Mouse (Mus musculus) B cell, adult 2 months (primary cell): Measurements from ENCODE around the gene Dnmt3l.
"Not testable (repeated sequence)": the region's sequence is repeated elsewhere in the genome, so short reads cannot be mapped to it uniquely, and the experiment has no call there.

Source experiments
- DNase-seq, 2 experiments: peaks; one replicate each; pipeline ENCODE4 v3.0.0; 2022

Gene Dnmt3l

GRCm38 (mm10) chr10:78086444-78087061 lies 44.8 kb downstream of the Dnmt3l start:
- DNase-seq, result peak; percentile 75 to 79

DNA sequence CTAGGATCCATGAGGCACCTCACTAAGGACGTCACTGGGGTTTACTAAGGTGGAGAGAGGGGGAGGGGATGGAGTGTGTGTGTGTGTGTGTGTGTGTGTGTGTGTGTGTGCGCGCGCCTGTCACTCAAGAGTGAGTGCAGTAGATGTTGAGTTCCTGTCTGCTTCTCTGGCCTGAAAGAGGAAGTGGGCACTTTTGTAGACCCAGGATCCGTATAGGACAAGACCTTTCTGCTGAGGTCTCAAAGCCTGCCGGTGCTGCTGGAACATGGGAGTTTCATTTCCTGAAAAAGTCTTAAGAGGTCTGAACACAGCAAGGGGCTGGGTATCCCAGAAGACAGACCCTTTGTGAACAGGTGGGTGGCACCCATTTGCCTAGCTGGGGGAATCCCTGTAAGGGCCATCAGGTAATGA lies 45.4 kb downstream of the Dnmt3l start:
- DNase-seq, result peak; percentile 81 to 84

DNA sequence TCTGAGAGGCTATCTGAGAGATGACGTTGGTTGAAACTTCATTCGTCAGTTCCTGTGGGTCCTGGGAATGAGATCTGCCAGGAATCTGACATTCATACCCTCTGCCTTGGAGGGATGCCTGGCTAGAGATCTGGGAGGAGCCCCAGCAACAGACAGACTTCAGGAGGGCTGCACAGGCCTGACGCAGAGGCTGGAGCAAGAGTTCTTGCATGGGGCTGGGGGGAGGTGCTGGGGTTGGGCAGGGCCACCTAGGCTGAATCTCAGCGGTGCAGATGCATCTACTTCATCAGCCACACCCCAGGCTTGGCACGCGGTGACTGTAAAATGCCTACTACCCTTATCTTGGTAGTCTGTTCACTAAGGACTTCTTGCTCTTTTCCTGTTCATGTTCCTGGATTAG lies 48.5 kb downstream of the Dnmt3l start:
- DNase-seq, result peak; percentile 57 to 63

- DNase-seq, result no peak
Measured at GRCm38 (mm10) chr10:78090706-78091491, 49.2 kb downstream of the Dnmt3l start.

DNA sequence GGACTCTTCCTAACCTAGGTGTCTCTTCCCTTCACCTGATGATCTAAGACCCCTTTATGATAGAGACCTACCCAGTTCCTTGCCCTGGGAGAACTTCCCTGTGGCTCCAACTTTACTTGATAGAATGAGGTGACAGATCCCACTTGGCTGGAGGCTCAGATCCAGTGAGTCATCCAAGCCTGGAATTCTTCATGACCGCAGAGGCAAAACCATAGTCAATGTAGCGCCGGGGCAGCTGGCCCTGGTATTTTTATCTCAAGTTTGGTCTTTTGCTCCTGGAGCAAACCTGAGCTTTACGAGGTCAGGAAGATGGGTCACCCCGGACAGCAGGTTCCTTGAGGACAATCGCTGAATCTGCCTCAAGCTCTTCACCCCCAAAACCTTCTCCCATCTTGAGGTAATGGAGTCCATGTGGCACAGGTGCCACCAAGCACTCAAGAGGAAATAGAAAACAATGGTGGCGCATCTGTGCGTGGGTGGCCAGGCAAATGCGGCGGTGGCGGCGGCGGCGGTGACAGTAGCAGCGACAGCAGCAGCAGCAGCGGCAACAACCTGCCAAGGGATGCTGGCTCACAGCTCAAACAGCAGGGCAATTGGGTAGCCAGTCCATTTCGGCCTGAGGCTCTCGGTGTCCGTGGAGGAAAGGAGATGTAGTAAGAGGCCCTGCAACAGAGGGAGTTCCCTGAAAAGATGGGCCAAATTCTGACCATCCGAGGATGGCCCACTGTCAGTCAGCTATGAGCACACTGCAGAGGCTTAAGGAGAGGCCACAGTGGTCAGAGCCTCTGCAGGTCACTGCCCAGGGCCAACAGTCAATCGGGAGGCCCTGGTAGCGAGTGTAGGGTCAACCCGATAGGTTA lies 50.3 kb downstream of the Dnmt3l start:
- peak; percentile 79 to 82 for DNase-seq

- peak; percentile 93 to 97 for DNase-seq
Measured at GRCm38 (mm10) chr10:78092725-78093029, 50.9 kb downstream of the Dnmt3l start.

DNA sequence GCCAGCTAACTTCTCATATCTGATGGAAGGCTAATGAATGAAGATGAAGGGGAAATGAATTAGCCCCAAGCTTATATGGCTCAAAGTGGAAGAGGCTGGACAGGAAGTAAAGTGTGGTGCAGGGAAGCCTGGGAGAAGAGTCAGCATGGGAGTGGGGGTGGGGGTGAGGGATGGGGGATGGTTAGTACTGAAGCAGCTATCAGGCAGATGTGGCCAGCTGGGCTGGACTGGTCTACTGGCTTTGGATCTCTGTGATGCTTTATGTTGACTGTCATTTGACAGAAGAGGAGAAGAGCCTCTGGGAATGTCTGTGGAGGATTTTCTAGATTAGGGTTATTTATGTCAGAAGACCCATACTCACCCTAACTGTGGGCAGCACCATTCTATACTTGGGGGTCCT lies 53.5 kb downstream of the Dnmt3l start:
- no peak for DNase-seq

GRCm38 (mm10) chr10:78095954-78096931 lies 54.5 kb downstream of the Dnmt3l start:
- DNase-seq, result no peak

GRCm38 (mm10) chr10:78099860-78100259 lies 58.1 kb downstream of the Dnmt3l start:
- DNase-seq, result not testable (repeated sequence)

DNA sequence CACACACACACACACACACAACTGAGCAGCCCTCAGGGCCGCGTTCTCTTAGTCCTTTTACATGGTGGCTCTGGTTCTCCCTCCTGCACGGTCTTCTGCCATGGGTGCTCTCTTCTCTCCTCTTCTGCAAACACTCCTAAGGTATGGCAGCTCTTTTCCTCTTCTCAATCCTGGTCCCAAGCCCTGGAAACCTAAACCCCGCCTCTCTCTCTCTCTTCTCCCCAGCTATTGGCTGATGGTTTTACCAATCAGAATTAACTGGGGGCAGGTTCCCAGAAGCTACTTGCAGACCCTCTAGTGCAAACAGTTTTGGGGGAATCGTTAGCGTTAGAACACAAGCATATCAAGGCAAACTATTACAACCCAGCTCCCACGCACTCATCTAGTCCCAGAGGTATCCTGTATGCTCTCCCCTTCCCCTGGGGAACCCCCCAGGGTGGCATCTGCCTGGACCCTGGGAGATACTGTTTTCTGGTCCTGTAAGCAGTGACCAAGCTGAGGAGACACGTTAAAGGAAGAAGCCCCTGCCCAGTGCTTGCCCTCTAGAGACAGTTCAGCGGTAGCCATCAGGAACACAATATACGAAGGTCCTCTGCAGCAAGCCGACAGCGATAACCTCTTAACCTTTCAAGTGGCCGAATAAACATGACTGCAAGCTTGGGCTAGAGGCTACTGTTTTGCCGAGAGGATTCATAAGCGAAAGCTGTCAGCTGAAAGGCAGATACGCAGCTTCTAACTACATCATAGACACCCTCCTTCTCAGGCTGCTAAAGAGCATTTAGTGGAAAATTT lies 59.4 kb downstream of the Dnmt3l start:
- DNase-seq, result no peak

DNA sequence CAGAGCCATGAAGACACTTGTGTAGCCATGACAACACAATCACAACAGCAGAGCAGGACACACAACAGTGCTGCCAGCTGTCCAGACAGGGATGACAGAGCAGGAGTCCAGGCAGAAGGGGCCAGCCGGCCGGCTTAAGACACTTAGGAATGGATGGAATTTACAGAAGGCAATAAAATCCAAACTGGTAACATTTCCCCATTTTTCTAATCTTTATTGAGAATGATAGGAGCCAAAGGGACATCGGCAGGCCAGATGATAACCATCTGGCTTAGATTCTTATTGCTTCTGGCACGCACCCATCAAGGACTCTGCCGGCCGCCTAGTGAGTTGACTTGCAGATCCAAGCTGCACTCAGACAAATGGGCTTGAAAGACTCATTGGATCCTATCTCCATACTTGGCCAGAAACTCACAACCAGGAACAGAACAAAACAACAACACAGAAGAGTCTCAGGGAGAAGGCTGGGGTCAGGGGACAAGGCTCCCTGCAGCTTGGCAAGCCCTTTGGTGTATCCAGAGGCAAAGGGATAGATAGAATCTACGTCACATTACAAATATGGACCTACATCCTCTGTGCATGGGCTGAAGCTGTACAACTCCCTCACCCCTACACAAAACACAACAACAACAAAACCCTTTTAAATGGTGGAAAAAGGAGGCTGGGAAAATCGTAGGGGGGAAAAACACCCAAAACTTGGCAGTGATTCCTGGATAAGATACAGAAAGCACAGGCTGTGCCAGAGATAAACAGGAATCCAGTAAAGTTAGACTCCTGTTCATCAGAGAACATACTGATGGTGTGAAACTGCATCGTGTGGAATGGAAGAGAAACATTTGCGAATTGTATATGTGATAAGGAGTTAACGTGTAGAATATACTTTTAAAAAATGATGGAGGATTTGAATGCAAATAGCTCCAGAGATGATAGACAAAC lies 63.1 kb downstream of the Dnmt3l start:
- DNase-seq, result no peak

DNA sequence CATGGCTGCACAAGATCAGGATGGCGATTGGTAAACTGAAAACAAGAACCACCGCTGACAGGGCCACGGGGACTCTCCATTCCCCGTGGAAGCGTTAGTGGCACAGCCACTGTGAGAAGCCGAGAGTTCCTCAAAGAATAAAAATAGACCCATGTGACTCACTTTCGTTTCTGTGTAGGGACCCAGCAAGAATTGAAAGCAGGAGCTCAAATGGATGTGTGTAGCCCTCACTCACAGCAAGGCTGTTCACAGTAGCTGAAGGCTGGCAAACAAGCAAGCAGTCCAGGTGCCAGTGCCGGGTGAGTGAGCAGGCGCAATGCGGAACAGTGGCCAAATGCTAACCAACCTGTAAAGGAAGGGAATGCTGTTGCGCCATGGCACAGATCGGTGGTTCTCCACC lies 63.8 kb downstream of the Dnmt3l start:
- DNase-seq, result peak; percentile 64 to 66
